Mouse (Mus musculus): ENCODE data around the gene Tbrg4.

Gene Tbrg4

DNA sequence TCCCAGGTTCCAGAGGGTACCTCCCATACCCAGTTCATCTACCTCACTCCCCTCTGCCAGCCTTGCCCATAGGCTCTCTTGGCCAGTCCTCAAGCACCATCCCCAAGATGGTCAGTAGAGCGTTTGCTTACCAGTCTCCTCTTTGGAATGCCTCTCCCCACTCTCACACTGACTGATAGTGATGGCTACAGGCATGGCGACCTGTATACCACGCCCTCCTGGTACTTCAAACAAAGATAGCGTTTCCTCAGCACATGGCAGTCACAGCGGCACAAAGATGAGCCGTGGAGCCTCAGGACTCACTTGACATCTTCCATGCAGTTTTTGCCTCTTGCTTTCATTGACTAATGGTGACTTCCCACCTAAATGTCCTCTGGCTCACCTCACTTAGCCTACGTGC is 36.0 kb downstream of the Tbrg4 start:
- DNase-seq: no peak

DNA sequence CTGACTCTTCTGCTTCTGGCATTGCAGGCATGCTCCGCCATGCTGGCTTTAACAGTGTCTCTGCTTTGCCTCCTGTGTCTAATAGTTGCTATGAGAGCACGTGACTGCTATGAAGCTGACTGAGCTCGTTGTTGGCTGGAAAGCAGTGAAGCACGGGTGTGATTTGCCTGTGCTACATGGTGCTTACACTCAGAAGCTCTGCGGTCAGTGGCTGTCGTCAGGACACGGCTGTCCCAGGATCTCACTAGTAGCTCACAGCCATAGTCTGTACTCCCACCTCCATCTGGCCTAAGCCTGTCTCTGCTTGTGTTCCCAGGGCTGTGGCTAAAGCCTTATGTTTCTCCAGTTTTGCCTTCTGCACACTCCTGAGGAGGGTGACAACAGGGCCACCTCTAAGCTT is 37.6 kb downstream of the Tbrg4 start:
- DNase-seq: no peak

DNA sequence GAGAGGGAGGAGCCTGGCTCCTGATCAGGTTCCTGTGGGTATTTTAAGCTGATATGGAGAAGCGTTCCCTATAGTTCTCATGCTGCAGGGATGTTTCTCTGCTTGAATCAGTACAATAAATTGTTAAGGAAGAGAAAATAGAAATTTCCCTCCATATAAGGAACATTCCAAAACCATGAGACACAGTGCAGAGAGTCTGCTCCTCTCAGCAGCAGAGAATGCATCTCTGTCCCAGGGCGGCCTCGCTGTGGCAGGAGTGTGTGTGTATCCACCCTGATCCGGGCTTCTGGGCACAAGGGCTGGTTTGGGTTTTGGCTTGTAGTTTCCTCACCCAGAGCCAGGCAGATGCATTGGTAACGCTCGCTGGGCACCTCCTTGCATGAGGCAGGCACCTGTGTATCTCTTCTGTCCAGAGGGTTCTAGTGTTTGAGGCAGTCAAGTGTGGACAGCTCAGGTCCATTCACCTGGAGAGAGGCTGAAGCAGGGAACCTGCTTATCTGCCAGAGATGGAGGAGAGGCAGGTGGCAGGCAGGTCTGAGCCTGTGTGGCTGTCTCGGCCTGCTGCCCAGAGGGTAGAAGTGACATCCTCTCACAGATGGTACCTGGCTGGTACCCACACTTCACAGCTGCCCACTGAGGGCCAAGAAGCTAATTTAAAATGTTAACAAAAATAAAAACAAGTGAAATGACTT is 38.5 kb downstream of the Tbrg4 start:
- no peak for DNase-seq

DNA sequence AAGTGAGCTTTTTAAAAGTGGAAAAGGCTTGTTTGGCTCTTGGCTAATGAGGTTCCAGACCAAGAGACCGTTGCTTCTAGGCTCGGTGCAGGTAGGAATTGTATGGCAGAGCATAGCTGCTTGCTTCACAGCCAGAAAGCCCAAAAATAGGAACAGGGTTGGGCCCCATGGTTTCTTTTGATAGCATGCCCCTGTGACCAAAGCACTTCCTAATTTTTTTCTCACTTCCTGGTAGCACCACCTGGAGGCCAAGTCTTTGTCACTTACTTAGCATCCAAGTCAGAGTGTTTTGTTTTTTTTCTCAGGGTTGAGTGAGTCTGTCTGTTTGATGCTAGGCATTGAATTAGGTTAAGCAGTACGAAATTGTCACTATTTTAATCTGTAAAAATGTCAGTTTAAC is 39.2 kb downstream of the Tbrg4 start:
- no peak for DNase-seq

DNA sequence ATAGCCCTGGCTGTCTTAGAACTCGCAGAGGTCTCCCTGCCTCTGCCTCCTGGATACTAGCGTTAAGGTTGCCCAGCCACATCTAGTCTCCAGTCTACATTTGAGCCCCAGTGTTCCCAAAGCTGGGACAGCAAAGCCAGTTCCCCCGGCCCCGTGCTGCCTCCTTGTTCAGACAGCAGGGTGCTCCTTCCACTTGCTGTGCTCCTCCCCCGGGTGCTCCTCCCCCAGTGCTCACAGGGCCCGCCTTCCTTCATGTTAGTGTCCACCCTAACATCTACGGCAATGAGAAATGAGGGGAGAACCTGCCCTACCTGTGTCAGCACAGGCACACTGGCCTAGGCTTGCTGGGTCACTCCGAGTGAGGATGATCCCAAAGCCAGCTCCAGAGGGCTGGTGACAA is 40.1 kb downstream of the Tbrg4 start:
- DNase-seq: no peak

DNA sequence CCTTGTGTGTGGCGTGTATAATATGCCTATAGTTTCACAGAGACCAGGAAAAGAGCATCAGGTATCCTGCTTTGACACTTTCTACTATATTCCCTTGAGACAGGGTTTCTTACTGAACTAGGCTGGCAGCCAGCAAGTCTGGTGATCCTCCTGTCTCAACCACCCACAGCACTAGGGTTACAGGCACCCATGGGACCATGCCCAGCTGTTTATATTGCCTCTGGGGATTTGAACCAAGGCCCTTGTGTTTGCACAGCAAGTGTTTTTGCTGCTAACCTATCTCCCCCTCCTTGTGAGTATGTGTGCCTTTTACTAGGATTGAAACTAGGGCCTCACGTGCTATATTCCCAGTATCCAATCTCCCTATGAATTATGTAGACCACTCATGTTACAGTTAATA is 44.3 kb downstream of the Tbrg4 start:
- DNase-seq: no peak

DNA sequence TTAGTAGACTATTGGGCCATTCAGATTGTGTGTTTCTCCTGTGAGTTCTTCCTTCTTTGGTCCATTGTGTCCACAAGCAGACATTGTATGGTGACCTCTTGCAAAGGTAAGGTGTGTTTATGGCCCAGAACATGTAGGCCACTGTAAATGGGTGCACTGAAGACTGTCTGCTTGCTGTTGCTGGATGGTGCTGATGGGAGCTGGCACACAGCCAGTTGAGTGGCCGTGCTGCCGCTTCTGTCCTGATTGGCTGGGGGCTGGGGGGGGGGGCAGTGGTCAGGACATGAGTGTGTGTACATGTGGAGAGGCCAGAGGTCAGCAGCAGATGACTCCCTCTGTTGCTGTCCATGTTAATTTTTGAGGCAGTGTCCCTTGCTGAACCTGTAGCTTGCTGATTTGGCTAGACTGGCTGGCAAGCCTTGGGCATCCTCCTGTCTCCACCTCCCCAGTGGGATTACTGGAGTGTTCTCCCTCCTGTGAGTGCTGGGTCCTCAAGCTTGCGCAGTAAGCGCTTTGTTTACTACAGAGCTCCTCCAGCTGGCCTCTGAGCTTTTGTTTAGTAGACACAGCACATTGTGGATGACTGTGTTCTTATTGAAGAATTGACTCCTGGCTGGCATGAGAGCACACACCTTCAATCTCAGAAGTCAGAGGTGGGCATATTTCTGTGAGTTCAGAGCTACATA is 45.7 kb downstream of the Tbrg4 start:
- no peak for DNase-seq

DNA sequence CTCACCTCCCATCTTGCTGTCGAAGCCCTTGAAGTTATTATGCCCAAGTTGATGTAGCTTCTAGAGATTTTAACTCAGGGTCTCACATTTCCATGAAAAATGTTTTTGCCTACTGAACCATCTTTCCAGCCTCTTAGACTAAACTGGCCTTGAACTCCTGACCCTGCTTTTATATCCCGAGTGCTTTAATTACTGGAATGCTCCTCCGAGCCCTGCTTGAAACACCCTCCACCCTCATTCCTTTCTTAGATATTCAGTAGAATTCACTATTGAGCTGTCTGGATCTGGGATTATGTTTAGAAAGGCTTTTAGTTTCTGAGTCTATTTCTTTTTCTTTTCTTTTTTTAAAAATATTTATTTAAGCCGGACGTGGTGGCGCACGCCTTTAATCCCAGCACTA is 46.5 kb downstream of the Tbrg4 start:
- DNase-seq: no peak

DNA sequence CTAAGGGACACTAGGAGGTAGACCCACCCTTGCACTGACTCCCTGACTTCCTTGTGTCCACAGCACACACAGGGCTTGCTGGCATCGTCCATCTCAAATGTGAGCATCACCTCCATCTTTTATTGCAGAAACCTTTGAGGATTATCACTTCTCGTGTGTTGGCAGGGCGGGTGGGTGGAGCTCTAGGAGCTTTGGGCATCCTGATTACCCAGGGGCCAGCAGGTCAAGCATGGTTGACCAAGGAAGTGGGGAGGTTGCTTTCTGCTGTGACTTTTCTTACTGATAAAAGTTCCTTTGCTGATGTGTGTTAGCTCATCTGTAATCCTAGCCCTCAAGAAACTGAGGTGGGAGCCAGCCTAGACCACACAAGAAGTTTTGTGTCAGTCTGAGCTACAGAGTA is 49.7 kb downstream of the Tbrg4 start:
- no peak for DNase-seq

DNA sequence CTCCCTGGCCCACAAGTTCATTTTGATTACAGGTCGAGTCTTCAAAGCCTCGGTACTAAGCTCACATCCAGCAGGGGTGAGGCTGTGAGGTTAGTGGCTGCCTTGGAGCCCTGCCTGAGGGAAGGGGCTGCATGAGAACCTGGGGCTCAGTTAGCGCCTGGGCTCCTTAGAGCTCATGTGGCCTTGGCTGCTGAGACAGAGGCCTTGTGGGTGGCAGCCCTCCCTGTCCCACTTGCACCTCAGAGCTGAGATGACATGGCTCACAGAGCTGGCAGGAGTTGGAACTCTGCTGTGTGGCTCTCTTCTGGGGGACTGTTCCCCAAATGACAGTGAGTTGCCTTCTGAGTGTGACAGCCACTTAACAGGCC is 56.5 kb downstream of the Tbrg4 start:
- DNase-seq: no peak

DNA sequence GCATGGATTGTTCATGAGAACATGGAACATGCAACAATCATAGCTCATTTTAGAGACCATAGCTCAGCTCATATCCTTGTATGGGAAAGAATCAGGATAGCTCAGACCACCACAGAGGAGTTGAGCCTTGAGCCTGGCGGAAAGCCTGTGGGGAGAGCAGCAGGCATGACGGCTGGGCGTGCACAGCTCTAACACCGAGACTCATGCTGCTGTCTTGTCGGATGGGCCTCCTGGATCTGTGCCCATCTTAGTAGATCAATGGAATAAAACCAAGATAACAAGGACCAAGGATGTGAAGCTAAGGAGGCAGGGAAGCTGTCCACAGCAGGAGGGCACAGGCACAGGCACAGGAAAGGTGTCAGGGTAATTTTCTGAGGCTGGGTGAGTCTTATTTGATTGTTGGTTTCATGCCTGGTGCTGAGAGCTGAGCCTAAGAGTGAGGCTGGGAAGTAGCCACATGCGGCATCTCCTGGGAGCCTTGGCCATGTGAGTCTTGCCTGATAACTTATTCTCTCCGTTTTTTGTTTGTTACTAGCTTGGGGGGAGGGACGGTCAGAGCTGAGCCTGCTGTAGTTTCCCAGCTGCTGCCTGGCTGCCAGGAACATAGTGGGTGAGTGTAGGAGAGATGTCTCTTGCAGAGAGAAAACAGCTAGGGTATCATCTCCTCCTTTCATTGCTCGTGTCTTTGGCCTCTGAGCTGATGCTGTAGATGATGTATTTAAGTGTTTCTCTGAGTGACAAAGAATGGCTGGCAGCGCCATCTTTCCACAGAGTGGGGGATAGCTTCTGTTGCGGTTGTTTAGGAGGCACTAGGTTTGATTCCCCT is 57.1 kb downstream of the Tbrg4 start:
- DNase-seq: no peak

DNA sequence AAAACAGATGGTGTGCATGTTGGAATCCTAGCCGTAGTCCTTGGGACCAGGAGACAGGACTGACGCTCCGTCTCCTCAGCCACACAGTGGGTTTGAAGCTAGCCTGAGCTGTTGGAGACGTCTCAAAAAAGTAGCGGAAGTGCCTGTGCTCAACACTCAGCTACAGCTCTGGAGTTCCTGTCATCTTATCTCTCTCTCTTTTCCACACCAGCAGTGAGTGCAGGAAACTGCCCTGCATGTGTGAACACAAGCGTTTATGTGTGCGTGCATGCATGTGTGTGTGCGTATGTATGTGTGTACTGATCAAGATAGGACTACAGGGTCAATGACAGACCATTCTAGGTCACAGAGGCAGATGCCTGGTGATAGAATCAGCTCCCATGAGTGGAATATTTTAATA is 57.9 kb downstream of the Tbrg4 start:
- DNase-seq: no peak

DNA sequence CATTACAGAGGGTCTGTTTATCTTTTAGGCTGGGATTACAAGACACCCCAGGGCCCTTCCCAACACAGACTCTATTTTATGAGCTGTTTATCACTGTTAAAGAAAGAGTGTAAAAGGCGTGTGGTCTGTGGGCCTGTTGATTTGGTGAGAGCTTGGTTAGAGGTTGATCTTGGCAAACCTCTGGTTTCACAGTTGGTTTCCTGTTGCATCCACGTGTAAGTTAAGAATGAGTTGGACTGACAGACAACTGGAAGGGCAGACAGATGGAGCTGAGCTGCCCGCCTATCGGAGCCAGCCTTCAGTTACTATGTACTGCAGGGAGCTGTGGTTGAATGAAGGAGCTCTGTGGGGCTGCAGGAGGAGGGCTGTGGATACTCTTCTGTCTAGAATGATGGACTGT is 59.4 kb downstream of the Tbrg4 start:
- DNase-seq: no peak
